Mouse (Mus musculus): ENCODE measurements around the gene Ccdc58. TPM values are rescaled to one million over a fixed set of nuclear protein-coding genes. Genes with fewer than 3 reads are reported as not detected.
A peak's percentile ranks its signal among the peaks of the same experiment; 100 is the strongest.

Ccdc58 gene
- total and polyA plus RNA-seq, 3 experiments, result 98.3 to 183 TPM; not detected in 1

GRCm38 (mm10) chr16:36043964-36044363 lies 27.5 kb upstream of the Ccdc58 start:
- DNase-seq (ENCODE audit: low read depth, low spot score), result no peak

DNA sequence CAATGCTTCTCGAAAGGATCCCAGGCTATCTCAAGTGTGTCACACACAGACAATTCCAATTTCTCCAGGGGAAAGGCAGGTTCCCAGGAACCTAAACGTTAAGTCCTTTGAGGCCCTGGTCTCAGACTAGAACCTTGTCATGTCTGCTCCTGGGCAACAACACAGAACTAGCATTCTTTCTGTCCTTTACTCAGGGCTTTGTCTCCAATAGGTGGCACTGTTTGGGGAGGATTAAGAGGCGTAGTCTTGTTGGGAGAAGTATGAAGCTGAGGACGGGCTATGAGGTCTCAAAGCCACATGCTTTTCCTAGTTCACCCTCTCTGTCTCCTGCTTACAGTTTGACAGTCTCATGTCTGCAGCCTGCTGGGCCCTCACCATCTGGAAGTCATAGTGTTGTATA lies 23.9 kb upstream of the Ccdc58 start:
- 0 out of 2 replicates have a peak, but pooled peaks have one; percentile 15 for TF ChIP-seq SMC3 (IDR thresholded peaks at IDR 0.05; ENCODE audit: low read depth, low read length)
- no peak for TF ChIP-seq GATA1 (IDR thresholded peaks at IDR 0.05; ENCODE audit: low read depth, low read length)
- no peak for TF ChIP-seq UBTF (IDR thresholded peaks at IDR 0.05; ENCODE audit: borderline replicate concordance, insufficient read depth, low read depth, low read length)
- no peak for TF ChIP-seq HCFC1 (IDR thresholded peaks at IDR 0.05; ENCODE audit: low read depth, low read length)
- TF ChIP-seq MAFK (IDR thresholded peaks at IDR 0.05; ENCODE audit: borderline replicate concordance, low read depth, low read length), result no peak
- no peak for TF ChIP-seq CHD1 (IDR thresholded peaks at IDR 0.05; ENCODE audit: low read depth, low read length)
- TF ChIP-seq CTCF (IDR thresholded peaks at IDR 0.05 in 2 of 3, conservative IDR thresholded peaks at IDR 0.05 in 1 of 3; ENCODE audit: control insufficient read depth in 1 of 3, insufficient read depth in 1 of 3, low read depth in 2 of 3, low read length in 3 of 3, poor library complexity in 1 of 3, severe bottlenecking in 1 of 3), result peak in 2 of 3 experiments; percentile 8 to 12; a peak in 1 of 6 replicates
- no peak for DNase-seq (ENCODE audit: low read depth, low spot score)
- Histone ChIP-seq H3K36me3 (ENCODE audit: control insufficient read depth in 1 of 2, insufficient read depth in 2 of 2, low read length in 2 of 2) (peaks cover 0 to 7% of the 10 kb centered on the region in 2 experiments; a peak in 3 of 4 replicates), H3K4me3 (ENCODE audit: control insufficient read depth in 1 of 2, insufficient read depth in 1 of 2, low read depth in 2 of 2, low read length in 2 of 2) (no peak overlapping the region), H3K9me3 (replicated peaks; ENCODE audit: insufficient read depth, low read length) (no peaks in the 10 kb centered on the region), H3K9ac (ENCODE audit: control insufficient read depth, low read depth, low read length, poor library complexity, severe bottlenecking) (no peak overlapping the region), H3K27ac (ENCODE audit: control insufficient read depth, low read depth, low read length) (no peak overlapping the region), H3K4me1 (ENCODE audit: control insufficient read depth in 1 of 2, insufficient read depth in 2 of 2, low read length in 2 of 2) (no peaks in the 10 kb centered on the region), H3K79me2 (ENCODE audit: control insufficient read depth, insufficient read depth, low read length, poor library complexity) (no peaks in the 10 kb centered on the region), H3K27me3 (ENCODE audit: control insufficient read depth in 1 of 2, insufficient read depth in 2 of 2, low read length in 2 of 2) (no peaks in the 10 kb centered on the region)

More at GRCm38 (mm10) chr16:36043964-36044363, 27.5 kb upstream of the Ccdc58 start:
- Histone ChIP-seq H3K36me3 (ENCODE audit: control insufficient read depth in 1 of 2, insufficient read depth in 2 of 2, low read length in 2 of 2) (peaks cover 5 to 6% of the 10 kb centered on the region in 2 experiments), H3K9ac (ENCODE audit: control insufficient read depth, low read depth, low read length, poor library complexity, severe bottlenecking) (no peak overlapping the region), H3K9me3 (replicated peaks; ENCODE audit: insufficient read depth, low read length) (no peaks in the 10 kb centered on the region), H3K79me2 (ENCODE audit: control insufficient read depth, insufficient read depth, low read length, poor library complexity) (peaks cover 10% of the 10 kb centered on the region), H3K27ac (ENCODE audit: control insufficient read depth, low read depth, low read length) (no peak overlapping the region), H3K4me3 (ENCODE audit: control insufficient read depth in 1 of 2, insufficient read depth in 1 of 2, low read depth in 2 of 2, low read length in 2 of 2) (no peak overlapping the region), H3K27me3 (ENCODE audit: control insufficient read depth in 1 of 2, insufficient read depth in 2 of 2, low read length in 2 of 2) (no peaks in the 10 kb centered on the region), H3K4me1 (ENCODE audit: control insufficient read depth in 1 of 2, insufficient read depth in 2 of 2, low read length in 2 of 2) (0 out of 4 replicates have a peak, but pooled peaks cover 2% of the 10 kb centered on the region in 2 experiments)
- TF ChIP-seq ZNF384 (IDR thresholded peaks at IDR 0.05; ENCODE audit: low read depth, low read length) (no peak), MYC (IDR thresholded peaks at IDR 0.05; ENCODE audit: low read depth, low read length) (no peak)

DNA sequence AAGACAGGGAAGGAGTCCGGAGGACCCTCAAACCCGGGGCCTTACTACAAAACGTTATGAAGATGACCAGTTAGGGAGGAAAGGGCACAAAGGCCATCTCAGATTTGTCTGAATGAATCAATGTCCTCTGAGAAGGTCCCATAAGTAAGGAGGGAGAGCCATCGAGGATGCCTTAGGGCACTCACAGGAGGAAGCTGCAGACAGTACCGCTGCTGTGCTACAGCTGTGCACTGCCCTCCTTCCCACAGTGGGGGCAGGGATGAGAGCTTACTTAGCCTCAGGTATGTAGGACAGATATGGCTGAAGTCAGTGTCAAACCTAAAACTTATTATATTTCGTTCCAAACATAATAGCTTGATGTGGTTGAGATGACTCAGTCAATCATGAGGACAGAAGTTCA lies 20.0 kb upstream of the Ccdc58 start:
- H3K9me3 ChIP-seq (replicated peaks; ENCODE audit: insufficient read depth, low read length), result no peaks in the 10 kb centered on the region
- TF ChIP-seq GABPA (IDR thresholded peaks at IDR 0.05; ENCODE audit: low read depth, low read length) (no peak), MAFK (IDR thresholded peaks at IDR 0.05; ENCODE audit: borderline replicate concordance, low read depth, low read length) (no peak), RCOR1 (IDR thresholded peaks at IDR 0.05; ENCODE audit: low read depth, low read length) (no peak), TCF12 (IDR thresholded peaks at IDR 0.05; ENCODE audit: low read depth, low read length) (no peak), CTCF (IDR thresholded peaks at IDR 0.05 in 2 of 3, conservative IDR thresholded peaks at IDR 0.05 in 1 of 3; ENCODE audit: control insufficient read depth in 1 of 3, insufficient read depth in 1 of 3, low read depth in 2 of 3, low read length in 3 of 3, poor library complexity in 1 of 3, severe bottlenecking in 1 of 3) (no peak), TAL1 (IDR thresholded peaks at IDR 0.05; ENCODE audit: low read length) (no peak)
- DNase-seq (ENCODE audit: low read depth, low spot score), result no peak
- no peak overlapping the region for H3K27ac ChIP-seq (ENCODE audit: control insufficient read depth, low read depth, low read length)
- no peak overlapping the region for H3K9ac ChIP-seq (ENCODE audit: control insufficient read depth, low read depth, low read length, poor library complexity, severe bottlenecking)
- H3K79me2 ChIP-seq (ENCODE audit: control insufficient read depth, insufficient read depth, low read length, poor library complexity), result no peaks in the 10 kb centered on the region
- no peaks in the 10 kb centered on the region for H3K27me3 ChIP-seq (ENCODE audit: control insufficient read depth in 1 of 2, insufficient read depth in 2 of 2, low read length in 2 of 2)
- peaks cover 0 to 7% of the 10 kb centered on the region in 2 experiments; a peak in 2 of 4 replicates for H3K36me3 ChIP-seq (ENCODE audit: control insufficient read depth in 1 of 2, insufficient read depth in 2 of 2, low read length in 2 of 2)
- no peaks in the 10 kb centered on the region for H3K4me1 ChIP-seq (ENCODE audit: control insufficient read depth in 1 of 2, insufficient read depth in 2 of 2, low read length in 2 of 2)
- H3K4me3 ChIP-seq (ENCODE audit: control insufficient read depth in 1 of 2, insufficient read depth in 1 of 2, low read depth in 2 of 2, low read length in 2 of 2), result no peak overlapping the region

Data from MEL (cell line).